Mouse (Mus musculus) G1E (cell line): ENCODE results near the gene Abhd17b. TPM values are rescaled to one million over a fixed set of nuclear protein-coding genes. Genes with fewer than 3 reads are reported as not detected.
"Not testable (repeated sequence)": the region's sequence is repeated elsewhere in the genome, so short reads cannot be mapped to it uniquely, and the experiment has no call there.

Experiments used
- ATAC-seq: 2 replicates; pipeline ENCODE4 v1.8.0; 2016; ENCODE audit warnings: mild to moderate bottlenecking; ENCODE audit not compliant: insufficient number of reproducible peaks, poor library complexity, low FRiP score, severe bottlenecking; ENCODE audit errors: extremely low read depth
- DNase-seq: peaks from one replicate; pipeline ENCODE4 v3.0.0; 2012; ENCODE audit warnings: low spot score
- H3K27me3 ChIP-seq: 2 replicates; pipeline ENCODE4 v1.6.1; 2012; ENCODE audit warnings: mild to moderate bottlenecking, low read length, inconsistent platforms; ENCODE audit not compliant: insufficient read depth
- H3K36me3 ChIP-seq: replicated peaks from 2 replicates; pipeline ENCODE3; 2012; ENCODE audit warnings: mild to moderate bottlenecking, inconsistent platforms
- H3K4me1 ChIP-seq: 2 replicates; pipeline ENCODE4 v1.6.1; 2012; ENCODE audit warnings: low read depth, low read length, inconsistent platforms, mixed read lengths; ENCODE audit not compliant: insufficient read depth
- H3K4me3 ChIP-seq: 2 replicates; pipeline ENCODE4 v1.5.1; 2012; ENCODE audit warnings: low read depth, mild to moderate bottlenecking, inconsistent platforms, low read length, moderate library complexity, mixed read lengths
- H3K9me3 ChIP-seq: replicated peaks from 2 replicates; pipeline ENCODE4 v1.6.1; 2012; ENCODE audit warnings: inconsistent platforms
- CTCF ChIP-seq: IDR thresholded peaks from 2 replicates; pipeline ENCODE4 v1.5.1; 2012; ENCODE audit warnings: low read depth, low read length, inconsistent platforms, mixed read lengths
- GATA1 ChIP-seq: IDR thresholded peaks from 2 replicates; pipeline ENCODE4 v1.6.1; 2012; ENCODE audit warnings: borderline replicate concordance, low read length, inconsistent platforms, mixed read lengths
- GATA2 ChIP-seq: IDR thresholded peaks from 2 replicates; pipeline ENCODE4 v1.6.1; 2012; ENCODE audit warnings: low read depth, low read length, inconsistent platforms, borderline replicate concordance
- POLR2AphosphoS5 ChIP-seq: IDR thresholded peaks from 2 replicates; pipeline ENCODE4 v1.6.1; 2012; ENCODE audit warnings: low read depth, low read length, inconsistent platforms; ENCODE audit not compliant: insufficient replicate concordance
- TAL1 ChIP-seq: conservative IDR thresholded peaks from 2 replicates; pipeline ENCODE4 v1.6.1; 2012; ENCODE audit warnings: low read depth, low read length, inconsistent platforms, mixed read lengths
- polyA plus RNA-seq: library from polyadenylated mRNA; stranded (reverse); fragments of >175 nt; gene quantifications from 2 replicates; pipeline ENCODE4 v1.2.3, GENCODE M21; 2012
- total RNA-seq, 2 experiments: library from RNA; stranded (forward) in 1 of 2; stranded (reverse) in 1 of 2; fragments of 200-1000 nt in 1 of 2; fragments of >200 nt in 1 of 2; fragmentation: Nextera tagmentation in 1 of 2; gene quantifications; 2 replicates each; pipeline ENCODE4 v1.2.3; 2014 to 2017

The Abhd17b gene
- total and polyA plus RNA-seq, 3 experiments: 7.6 to 34.0 (median 26.4) TPM

DNA sequence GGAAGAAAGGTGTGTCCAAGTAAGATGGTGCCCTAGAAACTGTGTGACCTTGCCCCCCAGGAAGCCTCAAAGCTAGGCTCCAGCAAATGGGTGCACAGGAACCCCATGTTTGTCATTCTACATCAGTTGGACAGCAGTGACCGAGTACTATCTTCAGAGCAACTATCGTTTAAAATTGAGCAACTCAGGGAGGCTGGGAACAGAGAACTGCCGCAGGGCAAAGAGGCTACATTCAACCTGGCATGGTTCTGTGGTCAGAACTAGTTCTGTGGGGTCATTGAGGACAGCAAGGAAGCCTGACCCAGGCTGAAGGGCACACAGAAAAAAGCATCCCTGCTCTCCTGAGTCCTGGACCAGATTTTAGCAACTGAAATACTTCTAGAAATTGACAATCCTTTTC is 37.2 kb upstream of the Abhd17b start:
- no peaks in the 10 kb centered on the region for H3K4me1 ChIP-seq
- no peaks in the 10 kb centered on the region for H3K27me3 ChIP-seq
- H3K4me3 ChIP-seq: no peak overlapping the region
- DNase-seq (no peak), ATAC-seq (no peak)
- H3K36me3 ChIP-seq: peaks cover 20% of the 10 kb centered on the region
- TF ChIP-seq POLR2AphosphoS5: no peak
- TF ChIP-seq TAL1: no peak
- TF ChIP-seq GATA1: no peak
- TF ChIP-seq GATA2: no peak
- no peak for TF ChIP-seq CTCF
- H3K9me3 ChIP-seq: no peaks in the 10 kb centered on the region

GRCm38 (mm10) chr19:21623410-21624147 is 29.4 kb upstream of the Abhd17b start:
- H3K4me1 ChIP-seq: peaks cover 7% of the 10 kb centered on the region
- H3K27me3 ChIP-seq: no peaks in the 10 kb centered on the region
- TF ChIP-seq CTCF: no peak
- no peak for TF ChIP-seq GATA1
- no peak for TF ChIP-seq GATA2
- TF ChIP-seq POLR2AphosphoS5: no peak
- TF ChIP-seq TAL1: no peak
- H3K9me3 ChIP-seq: no peaks in the 10 kb centered on the region
- DNase-seq (no peak), ATAC-seq (peak; percentile 22; the same call in 1 of the 2 replicates)
- H3K36me3 ChIP-seq: no peaks in the 10 kb centered on the region
- no peak overlapping the region for H3K4me3 ChIP-seq

- DNase-seq: no peak
- H3K4me1 ChIP-seq: peaks cover 7% of the 10 kb centered on the region
- no peaks in the 10 kb centered on the region for H3K36me3 ChIP-seq
- H3K4me3 ChIP-seq: no peak overlapping the region
- no peak for ATAC-seq
- no peaks in the 10 kb centered on the region for H3K9me3 ChIP-seq
- H3K27me3 ChIP-seq: no peaks in the 10 kb centered on the region
- TF ChIP-seq GATA2 (no peak), CTCF (no peak)
Measured at GRCm38 (mm10) chr19:21624148-21624535, 28.8 kb upstream of the Abhd17b start.

DNA sequence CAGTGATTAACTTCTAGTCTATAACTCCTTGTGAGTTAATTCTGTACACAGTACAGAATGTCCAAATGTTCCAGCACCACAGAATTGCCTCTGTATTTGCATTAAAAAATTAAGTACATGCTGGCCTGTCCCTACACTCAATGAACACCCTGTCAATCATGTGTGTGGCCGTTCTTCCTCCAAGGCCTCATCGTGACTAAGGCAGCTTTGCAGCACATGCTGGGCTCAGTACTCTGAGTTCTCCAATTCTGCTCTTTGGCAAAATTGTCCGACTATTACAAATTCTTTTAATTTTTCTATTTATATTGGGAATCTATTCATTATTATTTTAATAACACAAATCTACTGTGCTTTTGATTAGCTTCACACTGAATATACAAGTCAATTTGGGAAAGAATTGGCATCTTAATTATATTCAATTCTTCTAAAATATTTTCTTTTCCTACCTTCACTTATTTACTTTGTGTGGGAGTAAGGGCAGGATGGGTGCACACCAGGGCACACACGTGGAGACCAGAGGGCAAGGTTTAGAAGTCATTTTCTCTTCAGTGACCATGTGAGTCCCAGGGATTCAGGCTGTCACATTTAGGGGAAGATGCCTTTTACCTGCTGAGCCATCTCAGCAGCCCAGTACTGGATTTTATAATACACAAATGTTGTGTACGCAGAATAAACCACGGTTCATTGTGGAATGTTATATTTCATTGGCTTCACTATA is 26.6 kb upstream of the Abhd17b start:
- H3K36me3 ChIP-seq: peaks cover 6% of the 10 kb centered on the region
- H3K9me3 ChIP-seq: no peaks in the 10 kb centered on the region
- ATAC-seq: no peak
- no peak for TF ChIP-seq GATA2
- no peak for TF ChIP-seq TAL1
- no peak for TF ChIP-seq GATA1
- no peak for TF ChIP-seq POLR2AphosphoS5
- no peak for TF ChIP-seq CTCF
- H3K4me1 ChIP-seq: peaks cover 13% of the 10 kb centered on the region
- DNase-seq: no peak
- H3K27me3 ChIP-seq: no peaks in the 10 kb centered on the region
- no peak overlapping the region for H3K4me3 ChIP-seq

GRCm38 (mm10) chr19:21628440-21628839 is 24.5 kb upstream of the Abhd17b start:
- H3K27me3 ChIP-seq, H3K9me3 ChIP-seq, H3K36me3 ChIP-seq, DNase-seq, ATAC-seq, H3K4me3 ChIP-seq: not testable (repeated sequence)
- peaks cover 10% of the 10 kb centered on the region for H3K4me1 ChIP-seq

DNA sequence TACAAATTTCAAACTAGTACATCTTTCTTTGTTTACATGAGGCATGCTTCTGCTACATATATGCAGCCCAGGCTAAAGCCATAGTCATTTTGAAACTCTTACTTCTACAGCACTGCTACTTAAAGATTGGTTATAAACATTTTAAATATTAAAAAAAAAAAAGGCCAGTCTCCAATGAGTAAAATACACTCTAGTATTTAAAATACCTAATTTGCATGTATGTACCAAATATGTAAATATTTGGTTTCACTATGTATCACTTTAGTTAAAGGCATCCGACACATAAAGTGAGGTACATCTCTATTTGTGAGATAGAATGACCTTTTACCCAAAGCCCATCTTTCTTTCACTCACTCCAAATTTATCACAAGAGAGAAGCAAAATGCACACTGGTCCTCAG is 24.0 kb upstream of the Abhd17b start:
- Histone ChIP-seq H3K27me3 (no peaks in the 10 kb centered on the region), H3K4me3 (no peak overlapping the region), H3K9me3 (no peaks in the 10 kb centered on the region), H3K36me3 (peaks cover 6% of the 10 kb centered on the region), H3K4me1 (peaks cover 6% of the 10 kb centered on the region)
- no peak for DNase-seq
- no peak for TF ChIP-seq GATA2
- no peak for TF ChIP-seq TAL1
- no peak for TF ChIP-seq CTCF
- no peak for TF ChIP-seq POLR2AphosphoS5
- TF ChIP-seq GATA1: no peak
- ATAC-seq: no peak

DNA sequence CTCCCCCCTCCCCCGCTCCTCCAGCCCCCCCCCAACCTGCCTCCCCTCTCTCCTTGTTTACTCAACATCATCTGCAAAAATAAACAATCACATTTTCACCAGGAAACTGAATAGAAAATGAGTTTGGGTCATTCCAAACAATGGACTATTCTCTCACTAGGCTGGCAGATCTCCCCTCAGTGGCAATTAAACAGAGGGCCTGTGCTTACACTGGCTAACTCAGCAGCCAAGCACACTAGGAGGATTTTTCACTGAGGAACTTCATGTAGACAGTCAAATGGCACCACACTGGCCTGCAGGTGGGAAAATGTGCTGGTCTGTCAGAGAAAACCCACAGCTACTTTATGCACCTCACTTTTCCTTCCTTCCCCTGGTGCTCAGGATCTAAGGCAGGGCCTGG is 23.5 kb upstream of the Abhd17b start:
- no peak overlapping the region for H3K4me3 ChIP-seq
- no peak for TF ChIP-seq POLR2AphosphoS5
- peaks cover 6% of the 10 kb centered on the region for H3K4me1 ChIP-seq
- ATAC-seq (no peak), DNase-seq (no peak)
- peaks cover 6% of the 10 kb centered on the region for H3K36me3 ChIP-seq
- H3K9me3 ChIP-seq: no peaks in the 10 kb centered on the region
- H3K27me3 ChIP-seq: no peaks in the 10 kb centered on the region
